Mouse (Mus musculus): ENCODE results near the gene Tgfa. TPM values are rescaled to one million over a fixed set of nuclear protein-coding genes. Genes with fewer than 3 reads are reported as not detected.

Tgfa gene
- total and polyA plus RNA-seq, 3 experiments, result 0.80 to 1.6 (median 1.0) TPM

GRCm38 (mm10) chr6:86249042-86249441 is 54.0 kb downstream of the Tgfa start:
- H3K4me3 ChIP-seq, result no peak overlapping the region
- H3K9ac ChIP-seq (ENCODE audit: low read depth, low read length), result no peak overlapping the region
- no peaks in the 10 kb centered on the region for H3K27me3 ChIP-seq (ENCODE audit: control insufficient read depth, insufficient read depth, low read length)
- no peak for DNase-seq
- intact Hi-C loops (cut with DNase I), result no loop called here
- 76% methylated on average over 16 of the region's 16 CpGs for WGBS
- no peaks in the 10 kb centered on the region for H3K36me3 ChIP-seq (ENCODE audit: control insufficient read depth, insufficient read depth, low read length)
- no peaks in the 10 kb centered on the region for H3K79me2 ChIP-seq (replicated peaks; ENCODE audit: control insufficient read depth, insufficient read depth, low read length)
- TF ChIP-seq EP300 (IDR thresholded peaks at IDR 0.05; ENCODE audit: insufficient read depth, low read depth, low read length), result no peak
- no peak for TF ChIP-seq POLR2A (IDR thresholded peaks at IDR 0.05; ENCODE audit: insufficient read depth, low read depth, low read length)
- TF ChIP-seq CTCF (IDR thresholded peaks at IDR 0.05), result no peak
- no peak overlapping the region for H3K27ac ChIP-seq
- H3K4me1 ChIP-seq (ENCODE audit: control insufficient read depth, insufficient read depth, low read length), result no peaks in the 10 kb centered on the region

DNA sequence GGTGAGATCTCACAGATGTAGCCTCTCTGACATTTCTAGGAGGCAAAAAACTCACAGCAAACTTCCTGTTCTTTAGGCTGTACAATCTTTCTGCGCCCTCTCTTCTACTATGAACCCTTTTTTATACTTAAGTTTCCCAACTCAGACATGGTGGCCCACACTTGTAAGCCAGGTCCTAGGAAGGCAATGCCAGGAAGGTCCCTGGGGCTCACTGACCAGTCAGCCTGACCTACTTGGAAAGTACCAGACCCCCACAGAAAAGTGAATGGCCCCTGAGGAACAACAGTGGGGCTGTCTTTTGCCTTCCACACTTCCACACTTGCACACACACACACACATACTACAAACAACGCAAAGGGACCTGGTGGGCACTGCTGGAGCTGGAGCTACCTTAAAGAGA is 55.2 kb downstream of the Tgfa start:
- Histone ChIP-seq H3K27ac (no peak overlapping the region), H3K27me3 (ENCODE audit: control insufficient read depth, insufficient read depth, low read length) (no peaks in the 10 kb centered on the region), H3K4me3 (no peak overlapping the region), H3K9ac (ENCODE audit: low read depth, low read length) (no peak overlapping the region), H3K79me2 (replicated peaks; ENCODE audit: control insufficient read depth, insufficient read depth, low read length) (no peaks in the 10 kb centered on the region), H3K4me1 (ENCODE audit: control insufficient read depth, insufficient read depth, low read length) (no peaks in the 10 kb centered on the region), H3K36me3 (ENCODE audit: control insufficient read depth, insufficient read depth, low read length) (no peaks in the 10 kb centered on the region)
- DNase-seq, result no peak
- TF ChIP-seq POLR2A (IDR thresholded peaks at IDR 0.05; ENCODE audit: insufficient read depth, low read depth, low read length) (no peak), EP300 (IDR thresholded peaks at IDR 0.05; ENCODE audit: insufficient read depth, low read depth, low read length) (no peak), CTCF (IDR thresholded peaks at IDR 0.05) (no peak)
- WGBS, result 68% methylated on average over 2 of the region's 2 CpGs
- intact Hi-C loops (cut with DNase I), result no loop called here

DNA sequence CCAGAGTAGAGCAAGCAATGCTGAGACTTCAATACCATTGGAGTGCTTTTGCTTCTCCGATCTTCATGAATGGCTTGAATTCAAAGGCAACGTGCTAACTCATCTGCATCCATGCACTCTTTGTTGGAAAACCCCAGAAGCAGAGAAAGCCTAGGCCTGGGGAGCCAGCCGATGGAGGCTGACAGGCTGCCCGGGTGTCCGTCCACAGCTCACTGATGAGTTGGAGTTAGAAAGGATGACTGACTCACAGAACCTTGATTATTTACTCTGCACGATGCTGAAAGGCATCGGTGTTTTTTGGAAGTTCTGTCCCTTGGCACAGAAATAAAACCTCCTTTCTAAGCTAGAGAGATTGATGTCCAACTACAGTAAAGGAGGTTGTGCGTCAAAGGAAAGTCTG is 55.8 kb downstream of the Tgfa start:
- 87% methylated on average over 8 of the region's 8 CpGs for WGBS
- TF ChIP-seq CTCF (IDR thresholded peaks at IDR 0.05) (no peak), EP300 (IDR thresholded peaks at IDR 0.05; ENCODE audit: insufficient read depth, low read depth, low read length) (no peak), POLR2A (IDR thresholded peaks at IDR 0.05; ENCODE audit: insufficient read depth, low read depth, low read length) (no peak)
- no peaks in the 10 kb centered on the region for H3K27me3 ChIP-seq (ENCODE audit: control insufficient read depth, insufficient read depth, low read length)
- intact Hi-C loops (cut with DNase I), result no loop called here
- DNase-seq, result no peak
- H3K4me1 ChIP-seq (ENCODE audit: control insufficient read depth, insufficient read depth, low read length), result no peaks in the 10 kb centered on the region
- H3K27ac ChIP-seq, result no peak overlapping the region
- no peaks in the 10 kb centered on the region for H3K79me2 ChIP-seq (replicated peaks; ENCODE audit: control insufficient read depth, insufficient read depth, low read length)
- H3K9ac ChIP-seq (ENCODE audit: low read depth, low read length), result no peak overlapping the region
- no peaks in the 10 kb centered on the region for H3K36me3 ChIP-seq (ENCODE audit: control insufficient read depth, insufficient read depth, low read length)
- H3K4me3 ChIP-seq, result no peak overlapping the region

- no peak for TF ChIP-seq CTCF (IDR thresholded peaks at IDR 0.05)
- TF ChIP-seq EP300 (IDR thresholded peaks at IDR 0.05; ENCODE audit: insufficient read depth, low read depth, low read length), result no peak
- TF ChIP-seq POLR2A (IDR thresholded peaks at IDR 0.05; ENCODE audit: insufficient read depth, low read depth, low read length), result no peak
- Histone ChIP-seq H3K27me3 (ENCODE audit: control insufficient read depth, insufficient read depth, low read length) (no peaks in the 10 kb centered on the region), H3K9ac (ENCODE audit: low read depth, low read length) (no peak overlapping the region), H3K27ac (no peak overlapping the region), H3K4me1 (ENCODE audit: control insufficient read depth, insufficient read depth, low read length) (no peaks in the 10 kb centered on the region), H3K79me2 (replicated peaks; ENCODE audit: control insufficient read depth, insufficient read depth, low read length) (no peaks in the 10 kb centered on the region), H3K36me3 (ENCODE audit: control insufficient read depth, insufficient read depth, low read length) (no peaks in the 10 kb centered on the region), H3K4me3 (no peak overlapping the region)
- intact Hi-C loops (cut with DNase I), result no loop called here
- WGBS, result 72% methylated on average over 10 of the region's 10 CpGs
- no peak for DNase-seq
Observed at GRCm38 (mm10) chr6:86252176-86253125, 57.4 kb downstream of the Tgfa start.

DNA sequence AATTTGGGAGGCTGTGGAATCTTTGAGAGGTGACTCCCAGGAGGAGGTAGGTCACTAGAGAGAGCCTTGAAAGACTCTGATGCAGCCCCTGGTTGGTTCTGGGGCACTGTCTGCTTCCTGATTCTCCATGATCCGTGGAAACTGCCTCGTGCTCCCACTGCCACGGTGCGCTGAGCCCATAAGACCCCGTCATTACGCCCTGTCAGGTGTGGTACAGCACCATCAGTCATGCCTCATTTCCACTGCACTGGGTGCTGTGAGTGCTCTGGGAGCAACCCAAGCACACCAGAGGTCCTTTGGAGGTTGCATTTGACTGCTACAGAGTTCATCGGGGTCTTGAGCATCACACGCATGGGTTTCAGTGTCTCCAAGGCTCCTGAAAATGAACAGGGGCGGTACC is 60.9 kb downstream of the Tgfa start:
- no peak overlapping the region for H3K9ac ChIP-seq (ENCODE audit: low read depth, low read length)
- no peak overlapping the region for H3K27ac ChIP-seq
- H3K79me2 ChIP-seq (replicated peaks; ENCODE audit: control insufficient read depth, insufficient read depth, low read length), result no peaks in the 10 kb centered on the region
- intact Hi-C loops (cut with DNase I), result no loop called here
- no peaks in the 10 kb centered on the region for H3K4me1 ChIP-seq (ENCODE audit: control insufficient read depth, insufficient read depth, low read length)
- 92% methylated on average over 9 of the region's 9 CpGs for WGBS
- H3K36me3 ChIP-seq (ENCODE audit: control insufficient read depth, insufficient read depth, low read length), result no peaks in the 10 kb centered on the region
- no peak overlapping the region for H3K4me3 ChIP-seq
- DNase-seq, result no peak
- TF ChIP-seq EP300 (IDR thresholded peaks at IDR 0.05; ENCODE audit: insufficient read depth, low read depth, low read length), result no peak
- TF ChIP-seq CTCF (IDR thresholded peaks at IDR 0.05), result no peak
- TF ChIP-seq POLR2A (IDR thresholded peaks at IDR 0.05; ENCODE audit: insufficient read depth, low read depth, low read length), result no peak
- no peaks in the 10 kb centered on the region for H3K27me3 ChIP-seq (ENCODE audit: control insufficient read depth, insufficient read depth, low read length)

DNA sequence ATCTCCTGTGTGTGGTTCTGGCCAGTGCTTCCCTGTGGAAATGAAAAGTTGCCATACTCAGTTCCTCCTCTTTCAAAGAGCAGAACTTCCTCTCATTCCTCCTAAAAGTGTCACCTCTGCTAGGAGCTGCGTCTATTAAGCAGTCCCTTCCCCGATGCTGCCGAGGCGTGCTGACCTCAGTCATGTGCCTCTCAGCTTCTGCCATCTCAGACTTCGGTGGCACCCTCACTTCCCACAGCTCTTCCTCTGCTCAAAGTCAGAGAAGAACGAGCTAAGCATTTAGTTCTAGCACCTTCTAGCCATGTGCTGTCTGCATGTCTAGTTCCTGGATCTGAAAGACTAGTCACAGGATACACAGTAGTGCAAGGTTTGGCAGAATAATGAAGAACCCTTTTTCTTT is 64.2 kb downstream of the Tgfa start:
- intact Hi-C loops (cut with DNase I), result no loop called here
- Histone ChIP-seq H3K4me1 (ENCODE audit: control insufficient read depth, insufficient read depth, low read length) (no peaks in the 10 kb centered on the region), H3K79me2 (replicated peaks; ENCODE audit: control insufficient read depth, insufficient read depth, low read length) (no peaks in the 10 kb centered on the region), H3K27ac (no peak overlapping the region), H3K27me3 (ENCODE audit: control insufficient read depth, insufficient read depth, low read length) (no peaks in the 10 kb centered on the region), H3K4me3 (no peak overlapping the region), H3K36me3 (ENCODE audit: control insufficient read depth, insufficient read depth, low read length) (no peaks in the 10 kb centered on the region), H3K9ac (ENCODE audit: low read depth, low read length) (no peak overlapping the region)
- WGBS, result 88% methylated on average over 6 of the region's 6 CpGs
- no peak for TF ChIP-seq EP300 (IDR thresholded peaks at IDR 0.05; ENCODE audit: insufficient read depth, low read depth, low read length)
- no peak for TF ChIP-seq CTCF (IDR thresholded peaks at IDR 0.05)
- no peak for TF ChIP-seq POLR2A (IDR thresholded peaks at IDR 0.05; ENCODE audit: insufficient read depth, low read depth, low read length)
- DNase-seq, result no peak
